Mouse (Mus musculus): ENCODE measurements around the gene Sh3pxd2a. TPM values are rescaled to one million over a fixed set of nuclear protein-coding genes. Genes with fewer than 3 reads are reported as not detected.

The Sh3pxd2a gene
- total RNA-seq, 2 experiments from 2014 or later, result 36.0 to 38.7 TPM

DNA sequence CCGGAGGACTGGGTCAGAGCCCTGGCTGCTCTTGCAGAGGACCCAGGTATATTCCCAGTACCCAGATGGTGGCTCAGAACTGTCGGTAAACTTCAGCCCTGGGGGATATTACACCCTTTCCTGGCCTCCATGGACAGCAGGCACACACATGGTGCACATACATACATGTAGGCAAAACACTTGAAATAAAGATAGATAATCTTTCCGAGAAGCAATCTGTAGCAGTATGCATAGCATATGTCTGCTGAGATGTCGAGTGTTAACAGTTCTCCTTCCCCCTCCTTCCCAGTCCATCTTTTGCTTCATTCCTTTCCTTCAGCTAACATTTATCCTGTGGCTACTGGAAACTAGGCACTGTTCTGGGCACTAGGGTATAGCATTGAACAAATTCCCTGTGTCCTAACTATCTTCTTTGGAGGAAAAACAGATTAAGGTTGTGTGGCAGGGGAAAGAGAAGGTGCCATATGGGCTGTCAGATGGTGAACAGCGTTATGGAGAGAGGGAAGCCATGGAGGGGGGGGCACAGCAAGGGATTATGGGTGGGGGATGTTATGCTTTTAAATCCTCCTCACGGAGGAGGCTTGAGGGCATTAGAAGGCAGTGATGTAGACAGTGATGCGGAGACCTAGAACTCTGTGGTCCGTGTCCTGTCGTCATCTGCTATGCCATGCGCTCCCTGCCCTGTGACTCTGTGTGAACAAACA lies 252.4 kb downstream of the Sh3pxd2a start:
- DNase-seq (ENCODE audit: low spot score in 2 of 2), result peak; percentile 45 to 61

DNA sequence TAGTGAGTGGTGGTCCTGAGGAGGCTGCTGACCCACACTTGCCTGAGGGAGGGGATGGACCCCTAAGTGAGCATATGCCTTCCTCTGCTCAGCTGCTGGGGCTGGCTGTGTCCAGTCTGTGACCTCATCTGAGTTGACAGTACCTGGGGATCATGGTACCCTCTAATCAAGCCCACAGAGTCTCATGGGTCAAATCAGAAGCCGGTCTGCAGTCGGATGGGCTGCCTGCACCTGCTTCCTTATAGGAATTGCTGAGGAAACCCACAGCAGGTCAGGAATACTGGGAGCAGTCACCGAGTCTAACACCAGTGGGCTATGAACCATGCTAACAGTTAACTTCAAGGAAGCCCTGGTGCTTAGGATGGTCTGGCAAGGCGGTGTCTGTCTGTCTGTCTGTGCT lies 253.8 kb downstream of the Sh3pxd2a start:
- DNase-seq (ENCODE audit: low spot score in 2 of 2), result no peak

Small RNA genes lying within 50 kb of the gene (microRNA-seq; reads per million reads assigned to microRNA genes)
- 0 reads per million in 2 experiments for gene Mir6995

Other genes with a start within 250 kb of the Sh3pxd2a start
- gene Stn1, start 73.1 kb upstream of the Sh3pxd2a start, total RNA-seq (2021), result 10 to 100 TPM; 18.5 to 21.1 TPM
- 10 to 100 TPM; 56.5 to 60.7 TPM for gene Slk, start 115.3 kb upstream of the Sh3pxd2a start, total RNA-seq (2021)
- under 1 TPM; 0.16 to 0.19 TPM for gene Col17a1, start 227.7 kb upstream of the Sh3pxd2a start, total RNA-seq (2021)

Measured in layer of hippocampus, postnatal 14 days (tissue).